Mouse (Mus musculus): ENCODE measurements around the gene Eif4g3.

The Eif4g3 gene

GRCm38 (mm10) chr4:138250088-138250960 lies 257.5 kb downstream of the Eif4g3 start, which contains the start of the genes Sh2d5 and Kif17:
TSS of gene Sh2d5 (plus strand) at chr4:138250403.
TSS of gene Kif17 (plus strand) at chr4:138250435.
- peak; percentile 62 for DNase-seq

GRCm38 (mm10) chr4:138251819-138252218 lies 259.0 kb downstream of the Eif4g3 start:
- DNase-seq: peak; percentile 45

GRCm38 (mm10) chr4:138252231-138252630 lies 259.4 kb downstream of the Eif4g3 start:
- no peak for DNase-seq

GRCm38 (mm10) chr4:138257116-138257687 lies 264.4 kb downstream of the Eif4g3 start:
- DNase-seq: no peak

Measured in lung, postnatal 10 days (tissue).